Mouse (Mus musculus) embryonic facial prominence, embryonic 14.5 days (tissue): ENCODE data around the gene Tex29. TPM values are rescaled to one million over a fixed set of nuclear protein-coding genes. Genes with fewer than 3 reads are reported as not detected.

Source experiments
- ATAC-seq: fragments of 200-750 bp; cut with Nextera tagmentation; 2 replicates; pipeline ENCODE4 v1.8.0; 2017; ENCODE audit warnings: low read depth, moderate number of reproducible peaks, moderate TSS enrichment
- DNase-seq: peaks from one replicate; pipeline ENCODE4 v3.0.0-alpha.2; 2015; ENCODE audit warnings: low spot score
- H3K27ac ChIP-seq: fragments of 300-500 bp; sonication (generic); replicated peaks from 2 replicates; pipeline ENCODE4 v1.5.1; 2014; ENCODE audit warnings: low read depth, mild to moderate bottlenecking, low read length, moderate library complexity
- H3K27me3 ChIP-seq: fragments of 300-500 bp; sonication (generic); replicated peaks from 2 replicates; pipeline ENCODE4 v1.6.1; 2014; ENCODE audit warnings: low read length; ENCODE audit not compliant: control insufficient read depth, insufficient read depth
- H3K36me3 ChIP-seq: fragments of 300-500 bp; sonication (generic); 2 replicates; pipeline ENCODE4 v1.6.1; 2014; ENCODE audit warnings: low read length, mixed read lengths; ENCODE audit not compliant: control insufficient read depth, insufficient read depth
- H3K4me1 ChIP-seq: fragments of 300-500 bp; sonication (generic); 2 replicates; pipeline ENCODE4 v1.6.1; 2014; ENCODE audit warnings: antibody characterized with exemption, low read length; ENCODE audit not compliant: control insufficient read depth, insufficient read depth
- H3K4me2 ChIP-seq: fragments of 300-500 bp; sonication (generic); 2 replicates; pipeline ENCODE4 v1.6.1; 2014; ENCODE audit warnings: low read depth, mild to moderate bottlenecking, low read length, moderate library complexity, mixed read lengths
- H3K4me3 ChIP-seq: fragments of 300-500 bp; sonication (generic); 2 replicates; pipeline ENCODE4 v1.5.1; 2014; ENCODE audit warnings: low read depth, mild to moderate bottlenecking, low read length
- H3K9ac ChIP-seq: fragments of 300-500 bp; sonication (generic); 2 replicates; pipeline ENCODE4 v1.6.1; 2014; ENCODE audit warnings: low read depth, mild to moderate bottlenecking, low read length, moderate library complexity, mixed read lengths
- H3K9me3 ChIP-seq: fragments of 300-500 bp; sonication (generic); 2 replicates; pipeline ENCODE4 v1.6.1; 2016; ENCODE audit warnings: low read length; ENCODE audit not compliant: control insufficient read depth
- WGBS: fragments of 180-500 bp; shearing (Covaris S2); extraction: QIAGEN DNeasy Blood & Tissue Kit; methylation state at CpG from one replicate; pipeline ENCODE4 v1.1.7; 2014; 5-methylcytosine and 5-hydroxymethylcytosine counted together
- polyA plus RNA-seq: library from polyadenylated mRNA; unstranded; fragments of >200 nt; fragmentation: Nextera tagmentation; extraction: Ambion mirVana; gene quantifications from 2 replicates; pipeline ENCODE4 v1.2.1, GENCODE M21; 2014

Tex29 gene
- polyA plus RNA-seq, 1 experiment from 2014 or later = not detected

DNA sequence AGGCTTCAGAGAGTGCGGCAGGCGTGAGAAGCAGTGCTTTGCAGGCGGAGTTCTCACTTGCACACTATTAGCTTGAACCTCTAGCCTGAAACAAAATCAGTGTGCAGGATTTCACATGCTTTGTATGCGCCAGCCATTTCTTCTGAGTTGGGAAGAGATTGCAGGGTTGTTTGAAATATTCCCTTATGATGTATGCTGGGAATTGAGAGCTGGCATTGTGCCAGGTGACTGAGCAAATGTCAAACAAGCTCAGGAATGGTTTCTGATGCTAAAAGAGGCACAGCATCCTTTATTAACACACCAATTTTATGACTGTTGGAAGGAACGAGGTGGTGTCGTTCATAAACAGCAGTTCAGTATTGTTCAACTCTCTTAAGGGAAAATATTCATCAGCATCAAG is 34.0 kb upstream of the Tex29 start:
- H3K9ac ChIP-seq = no peak overlapping the region
- ATAC-seq (no peak), DNase-seq (peak; percentile 32)
- WGBS = 72% methylated on average over 6 of the region's 6 CpGs
- no peak overlapping the region for H3K27ac ChIP-seq
- no peak overlapping the region for H3K4me3 ChIP-seq
- no peak overlapping the region for H3K4me2 ChIP-seq
- no peaks in the 10 kb centered on the region for H3K27me3 ChIP-seq
- no peaks in the 10 kb centered on the region for H3K9me3 ChIP-seq
- H3K4me1 ChIP-seq = no peaks in the 10 kb centered on the region
- H3K36me3 ChIP-seq = peaks cover 95% of the 10 kb centered on the region

- 81% methylated on average over 3 of the region's 3 CpGs for WGBS
- H3K9me3 ChIP-seq = no peaks in the 10 kb centered on the region
- no peak overlapping the region for H3K9ac ChIP-seq
- H3K4me1 ChIP-seq = no peaks in the 10 kb centered on the region
- no peak for ATAC-seq
- no peak overlapping the region for H3K4me2 ChIP-seq
- H3K27ac ChIP-seq = no peak overlapping the region
- no peak overlapping the region for H3K4me3 ChIP-seq
- H3K36me3 ChIP-seq = peaks cover 99% of the 10 kb centered on the region
- H3K27me3 ChIP-seq = no peaks in the 10 kb centered on the region
- no peak for DNase-seq
Observed at GRCm38 (mm10) chr8:11807361-11807760, 32.9 kb upstream of the Tex29 start.

DNA sequence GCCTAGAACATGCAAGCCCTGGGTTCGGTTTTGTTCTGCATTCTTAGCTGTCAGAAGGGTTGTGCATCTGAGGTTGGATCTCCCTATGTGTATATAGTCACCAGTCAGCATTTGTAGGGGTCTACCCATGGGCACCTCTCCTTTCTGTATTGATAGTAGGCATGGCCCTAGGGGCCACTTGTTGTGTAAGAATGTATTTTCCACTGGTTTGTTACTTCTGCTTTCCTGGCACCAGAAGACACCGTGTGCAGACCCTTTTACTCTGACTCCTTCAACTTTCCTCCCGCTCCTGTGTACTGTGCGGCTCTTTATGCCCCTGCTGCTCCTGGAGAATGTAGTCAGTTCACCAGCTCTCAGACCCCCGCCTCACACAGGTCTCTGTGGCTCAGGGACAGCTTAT is 32.2 kb upstream of the Tex29 start:
- Histone ChIP-seq H3K9ac (no peak overlapping the region), H3K4me2 (no peak overlapping the region), H3K4me3 (no peak overlapping the region), H3K36me3 (peaks cover 99% of the 10 kb centered on the region), H3K4me1 (no peaks in the 10 kb centered on the region), H3K9me3 (no peaks in the 10 kb centered on the region), H3K27me3 (no peaks in the 10 kb centered on the region), H3K27ac (no peak overlapping the region)
- WGBS = 95% methylated on average over 5 of the region's 5 CpGs
- DNase-seq (no peak), ATAC-seq (no peak)

DNA sequence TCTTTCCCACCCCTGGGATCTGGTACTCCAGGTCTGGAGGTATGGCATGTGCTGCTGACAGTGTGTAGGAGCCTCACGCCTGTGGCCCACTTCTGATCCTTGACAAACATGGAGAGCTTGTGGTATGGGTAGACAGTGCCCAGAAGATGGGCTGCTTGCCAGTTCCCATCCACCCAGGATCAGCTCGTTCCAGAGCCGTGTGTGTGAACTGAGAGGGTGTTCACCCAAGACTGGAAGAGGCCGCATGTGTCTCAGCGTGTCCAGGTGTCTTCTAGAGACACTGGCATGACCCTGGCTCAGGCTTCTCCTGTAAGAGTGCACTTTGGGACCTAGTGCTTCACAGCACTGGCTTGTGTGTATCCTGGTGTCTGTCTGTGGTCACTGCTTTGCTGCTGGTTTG is 29.8 kb upstream of the Tex29 start:
- Histone ChIP-seq H3K27ac (no peak overlapping the region), H3K9ac (no peak overlapping the region), H3K27me3 (no peaks in the 10 kb centered on the region), H3K4me3 (no peak overlapping the region), H3K9me3 (no peaks in the 10 kb centered on the region), H3K4me1 (no peaks in the 10 kb centered on the region), H3K4me2 (no peak overlapping the region), H3K36me3 (peaks cover 96% of the 10 kb centered on the region)
- WGBS = 95% methylated on average over 5 of the region's 5 CpGs
- ATAC-seq (no peak), DNase-seq (no peak)

DNA sequence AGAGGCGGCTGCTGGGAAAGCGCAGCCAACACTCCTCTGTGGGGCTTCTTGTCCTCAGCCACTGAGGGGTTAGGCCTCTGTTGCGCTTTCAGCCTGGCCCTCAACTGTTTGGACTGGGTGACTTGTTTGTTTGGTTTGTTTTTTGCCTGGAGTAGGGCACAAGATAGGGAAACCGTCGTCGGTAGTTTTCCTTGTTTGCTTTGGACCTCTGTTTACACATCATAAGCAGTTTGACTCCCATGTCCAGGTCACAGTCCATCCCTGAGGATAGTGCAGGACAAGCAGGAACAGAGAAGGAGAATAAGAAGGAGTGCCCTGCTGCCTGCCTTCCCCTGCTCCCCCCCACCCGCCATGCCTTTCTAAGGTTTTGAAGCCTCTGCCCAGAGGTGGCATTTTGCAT is 26.5 kb upstream of the Tex29 start:
- H3K9ac ChIP-seq = no peak overlapping the region
- peaks cover 96% of the 10 kb centered on the region for H3K36me3 ChIP-seq
- H3K27me3 ChIP-seq = no peaks in the 10 kb centered on the region
- H3K4me3 ChIP-seq = no peak overlapping the region
- WGBS = 87% methylated on average over 7 of the region's 7 CpGs
- ATAC-seq (no peak), DNase-seq (no peak)
- H3K9me3 ChIP-seq = no peaks in the 10 kb centered on the region
- H3K27ac ChIP-seq = no peak overlapping the region
- no peaks in the 10 kb centered on the region for H3K4me1 ChIP-seq
- H3K4me2 ChIP-seq = no peak overlapping the region

- peaks cover 96% of the 10 kb centered on the region for H3K36me3 ChIP-seq
Observed at GRCm38 (mm10) chr8:11815206-11815605, 25.1 kb upstream of the Tex29 start.

DNA sequence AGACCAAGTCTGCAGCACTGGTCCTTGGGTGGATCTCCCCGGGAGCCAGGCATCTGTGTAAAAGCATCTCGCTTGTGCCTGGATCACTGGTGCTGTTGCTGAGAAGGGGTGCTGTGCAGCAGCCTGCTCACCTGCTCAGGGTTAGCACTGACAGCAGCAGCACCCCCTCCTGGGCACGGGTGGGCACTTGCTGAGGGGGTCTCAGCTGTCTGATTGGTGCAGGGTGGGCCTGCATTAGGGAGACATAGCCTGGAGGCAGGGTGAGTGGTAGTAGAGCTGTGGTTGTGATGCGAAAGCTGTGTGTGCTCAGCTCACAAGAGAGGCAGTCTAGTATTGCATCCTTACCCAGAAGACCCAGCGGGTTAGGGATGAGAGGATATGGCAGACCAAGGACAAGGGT is 20.1 kb upstream of the Tex29 start:
- H3K4me1 ChIP-seq = no peaks in the 10 kb centered on the region
- DNase-seq = no peak
- no peak overlapping the region for H3K9ac ChIP-seq
- peaks cover 93% of the 10 kb centered on the region for H3K36me3 ChIP-seq
- no peak overlapping the region for H3K4me3 ChIP-seq
- WGBS = 86% methylated on average over 5 of the region's 5 CpGs
- no peak overlapping the region for H3K27ac ChIP-seq
- no peak overlapping the region for H3K4me2 ChIP-seq
- H3K9me3 ChIP-seq = no peaks in the 10 kb centered on the region
- ATAC-seq = no peak
- no peaks in the 10 kb centered on the region for H3K27me3 ChIP-seq

More at GRCm38 (mm10) chr8:11815206-11815605, 25.1 kb upstream of the Tex29 start:
- no peak overlapping the region for H3K27ac ChIP-seq
- H3K4me1 ChIP-seq = no peaks in the 10 kb centered on the region
- no peak overlapping the region for H3K9ac ChIP-seq
- no peaks in the 10 kb centered on the region for H3K27me3 ChIP-seq
- no peak for DNase-seq
- no peak overlapping the region for H3K4me2 ChIP-seq
- no peak for ATAC-seq
- no peaks in the 10 kb centered on the region for H3K9me3 ChIP-seq
- H3K4me3 ChIP-seq = no peak overlapping the region
- WGBS = 85% methylated on average over 7 of the region's 7 CpGs

DNA sequence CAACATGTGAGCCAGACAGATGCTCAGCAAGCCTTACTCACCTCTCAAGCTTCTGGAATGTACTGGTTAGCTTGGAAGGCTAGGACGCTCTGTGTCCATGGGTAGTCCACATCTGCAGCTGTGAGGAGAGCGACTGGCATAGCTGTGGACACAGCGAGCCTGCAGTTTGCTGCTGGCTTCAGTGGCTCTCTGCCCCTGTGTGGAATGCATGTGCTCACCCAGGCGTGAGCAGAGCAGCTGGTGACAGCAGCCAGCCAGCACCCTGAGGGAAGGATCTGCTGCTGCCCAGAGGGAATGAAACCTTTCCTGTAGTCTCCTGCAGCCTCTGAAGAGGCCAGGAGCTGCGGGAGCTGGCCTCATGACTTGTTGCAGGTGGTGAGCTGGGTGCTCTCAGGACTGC is 19.7 kb upstream of the Tex29 start:
- no peak overlapping the region for H3K4me2 ChIP-seq
- H3K4me1 ChIP-seq = no peaks in the 10 kb centered on the region
- H3K4me3 ChIP-seq = no peak overlapping the region
- no peaks in the 10 kb centered on the region for H3K9me3 ChIP-seq
- H3K36me3 ChIP-seq = peaks cover 93% of the 10 kb centered on the region
- H3K27me3 ChIP-seq = no peaks in the 10 kb centered on the region
- no peak overlapping the region for H3K9ac ChIP-seq
- H3K27ac ChIP-seq = no peak overlapping the region
- DNase-seq = no peak
- 74% methylated on average over 5 of the region's 5 CpGs for WGBS
- no peak for ATAC-seq

DNA sequence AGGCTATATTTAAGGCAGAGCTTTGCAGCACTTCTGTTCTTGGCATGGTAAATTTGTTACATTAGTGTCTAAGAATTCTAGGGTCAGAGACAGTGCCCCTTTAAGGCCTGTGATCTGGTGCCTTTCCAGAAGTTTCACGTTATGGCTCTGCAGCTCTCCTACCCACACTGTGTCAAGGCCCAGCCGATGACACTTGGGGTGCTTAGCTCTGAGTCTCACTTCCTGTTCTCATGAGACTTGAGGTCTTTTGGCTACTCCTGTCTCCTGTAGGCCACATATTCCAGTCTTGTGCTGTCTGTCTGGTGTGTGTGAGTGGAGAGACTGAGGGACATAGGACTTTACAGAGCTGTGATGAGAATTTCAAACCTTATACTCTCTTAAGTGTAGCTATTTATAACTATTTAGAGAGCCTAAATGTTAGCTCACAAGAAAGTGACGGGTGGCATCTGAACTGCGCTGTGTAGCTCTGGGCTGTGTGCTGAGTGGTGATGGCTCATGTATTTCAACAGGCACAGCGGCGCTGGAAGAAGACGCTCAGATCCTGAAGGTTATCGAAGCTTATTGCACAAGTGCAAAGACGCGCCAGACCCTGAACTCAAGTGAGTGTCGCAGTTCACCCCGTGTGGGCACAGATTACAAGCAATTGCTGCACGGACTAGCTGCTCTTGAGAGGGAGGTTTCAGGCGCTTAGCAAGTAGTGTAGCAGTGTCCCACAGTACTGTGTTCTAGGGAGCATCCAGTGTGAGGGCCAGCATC is 18.6 kb upstream of the Tex29 start:
- H3K27ac ChIP-seq = no peak overlapping the region
- no peaks in the 10 kb centered on the region for H3K9me3 ChIP-seq
- no peak overlapping the region for H3K9ac ChIP-seq
- no peak overlapping the region for H3K4me2 ChIP-seq
- no peaks in the 10 kb centered on the region for H3K27me3 ChIP-seq
- H3K4me3 ChIP-seq = no peak overlapping the region
- 93% methylated on average over 14 of the region's 14 CpGs for WGBS
- peaks cover 93% of the 10 kb centered on the region for H3K36me3 ChIP-seq
- H3K4me1 ChIP-seq = no peaks in the 10 kb centered on the region
- ATAC-seq (no peak), DNase-seq (no peak)
